Mouse (Mus musculus) cerebellum, postnatal 14 days (tissue): ENCODE results near the gene Cfi.

ENCODE experiments used
- DNase-seq, 2 experiments: peaks; one replicate each; pipeline ENCODE4 v3.0.0; 2021; ENCODE audit warnings: mixed read lengths in 2 of 2

The Cfi gene

GRCm38 (mm10) chr3:129835388-129835934, at the start of gene Cfi:
Gene Cfi (plus strand): TSS chr3:129835884.
- DNase-seq = no peak

GRCm38 (mm10) chr3:129793801-129794200, 41.9 kb upstream of the Cfi start:
- no peak for DNase-seq

- DNase-seq = no peak
Observed at GRCm38 (mm10) chr3:129797341-129797740, 38.3 kb upstream of the Cfi start.

GRCm38 (mm10) chr3:129798551-129798950, 37.1 kb upstream of the Cfi start:
- DNase-seq = no peak

GRCm38 (mm10) chr3:129799011-129799410, 36.7 kb upstream of the Cfi start:
- no peak for DNase-seq

GRCm38 (mm10) chr3:129803765-129804164, 31.9 kb upstream of the Cfi start, which contains the start of gene Lrit3:
Gene Lrit3 (minus strand): TSS chr3:129804030.
- DNase-seq = no peak

- DNase-seq = no peak
Observed at GRCm38 (mm10) chr3:129820847-129821246, 14.8 kb upstream of the Cfi start.

- DNase-seq = no peak
Observed at GRCm38 (mm10) chr3:129821736-129822135, 13.9 kb upstream of the Cfi start.

GRCm38 (mm10) chr3:129822206-129822775, 13.4 kb upstream of the Cfi start, which contains the start of gene Rrh:
Gene Rrh (minus strand): TSS chr3:129822587.
- no peak for DNase-seq

GRCm38 (mm10) chr3:129823293-129823692, 12.4 kb upstream of the Cfi start:
- peak; percentile 17 to 18 for DNase-seq

GRCm38 (mm10) chr3:129824146-129824545, 11.5 kb upstream of the Cfi start:
- peak; percentile 31 to 47 for DNase-seq

GRCm38 (mm10) chr3:129824891-129825290, 10.8 kb upstream of the Cfi start:
- no peak for DNase-seq

- DNase-seq = no peak
Observed at GRCm38 (mm10) chr3:129826691-129827090, 9.0 kb upstream of the Cfi start.

GRCm38 (mm10) chr3:129827691-129828090, 8.0 kb upstream of the Cfi start:
- no peak for DNase-seq

- no peak for DNase-seq
Observed at GRCm38 (mm10) chr3:129830626-129831025, 5.1 kb upstream of the Cfi start.

- DNase-seq = peak; percentile 96
Observed at GRCm38 (mm10) chr3:129831035-129831568, 4.6 kb upstream of the Cfi start, which contains the start of gene Gar1. Gene Gar1 (minus strand): TSS chr3:129831396.

- DNase-seq = peak in 1 of 2 experiments; percentile 6
Observed at GRCm38 (mm10) chr3:129836051-129836697, 490 bp downstream of the Cfi start.

GRCm38 (mm10) chr3:129836965-129837364, 1.3 kb downstream of the Cfi start:
- DNase-seq = no peak

- DNase-seq = no peak
Observed at GRCm38 (mm10) chr3:129838017-129838416, 2.3 kb downstream of the Cfi start.

- no peak for DNase-seq
Observed at GRCm38 (mm10) chr3:129845868-129846267, 10.2 kb downstream of the Cfi start.

GRCm38 (mm10) chr3:129846846-129847245, 11.2 kb downstream of the Cfi start:
- no peak for DNase-seq

GRCm38 (mm10) chr3:129862592-129862991, 26.9 kb downstream of the Cfi start:
- no peak for DNase-seq

GRCm38 (mm10) chr3:129863698-129864097, 28.0 kb downstream of the Cfi start:
- DNase-seq = peak; percentile 59 to 75

- no peak for DNase-seq
Observed at GRCm38 (mm10) chr3:129877327-129877726, 41.6 kb downstream of the Cfi start.
